Mouse (Mus musculus) c-Kit-positive CD71-positive TER-119-positive erythroid progenitor cells, embryonic 14.5 days (primary cell): ENCODE data around the gene Fars2.

ENCODE experiments used
- DNase-seq: peaks from one replicate; pipeline ENCODE4 v3.0.0-alpha.2; 2013; ENCODE audit warnings: low spot score

Gene Fars2

DNA sequence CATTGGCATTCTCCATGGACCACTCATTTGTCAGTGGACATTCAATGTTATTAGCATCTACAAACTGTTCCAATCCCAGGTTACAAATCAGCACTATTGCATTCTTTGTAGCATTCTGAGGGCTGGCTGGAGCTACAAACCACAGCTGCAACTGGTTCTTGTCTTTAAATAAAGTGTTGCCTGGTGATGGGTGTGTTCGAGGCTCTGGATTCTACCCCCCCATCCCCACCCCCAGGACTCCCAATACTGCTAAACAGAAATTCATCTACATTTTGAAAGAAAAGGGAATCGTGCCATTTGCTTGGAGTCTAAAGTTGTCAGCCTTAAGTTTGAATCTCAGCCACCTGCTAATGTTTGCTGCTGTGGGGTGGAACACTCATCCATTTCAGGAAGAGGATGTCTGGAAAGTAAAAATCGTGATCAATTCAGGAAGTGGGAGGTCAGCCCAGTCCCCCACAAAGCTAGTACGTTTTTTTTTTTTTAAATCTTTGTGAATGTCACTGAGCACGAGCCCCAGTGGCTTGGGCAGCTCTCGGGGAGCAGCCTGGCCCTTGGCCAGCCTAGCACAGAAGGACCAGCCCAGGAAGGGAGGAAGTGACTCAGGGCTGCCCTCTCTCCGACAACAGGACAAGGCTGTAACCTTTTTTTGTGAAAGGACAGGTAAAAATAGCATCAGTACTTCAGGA is 578.4 kb downstream of the Fars2 start:
- no peak for DNase-seq

DNA sequence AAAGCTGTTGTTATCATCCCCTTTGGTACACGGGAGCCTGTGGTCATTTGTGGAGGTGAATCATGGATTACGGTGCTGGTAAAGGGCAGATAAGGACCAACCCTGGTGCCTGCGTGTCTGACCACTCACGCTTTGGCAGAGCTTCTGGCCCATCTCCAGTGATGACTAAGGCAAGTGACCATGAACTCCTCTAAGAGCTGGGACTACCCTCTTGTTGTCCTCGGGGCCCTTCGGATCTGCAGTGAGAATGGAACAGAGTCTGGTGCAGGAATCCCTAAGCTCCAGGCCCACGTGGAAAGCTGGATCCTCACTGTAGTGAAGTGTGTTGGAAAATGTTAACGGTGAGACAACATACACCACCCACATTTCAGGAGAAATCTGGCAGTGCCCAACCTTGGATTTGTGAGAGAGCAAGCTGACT is 579.1 kb downstream of the Fars2 start:
- DNase-seq, result no peak

DNA sequence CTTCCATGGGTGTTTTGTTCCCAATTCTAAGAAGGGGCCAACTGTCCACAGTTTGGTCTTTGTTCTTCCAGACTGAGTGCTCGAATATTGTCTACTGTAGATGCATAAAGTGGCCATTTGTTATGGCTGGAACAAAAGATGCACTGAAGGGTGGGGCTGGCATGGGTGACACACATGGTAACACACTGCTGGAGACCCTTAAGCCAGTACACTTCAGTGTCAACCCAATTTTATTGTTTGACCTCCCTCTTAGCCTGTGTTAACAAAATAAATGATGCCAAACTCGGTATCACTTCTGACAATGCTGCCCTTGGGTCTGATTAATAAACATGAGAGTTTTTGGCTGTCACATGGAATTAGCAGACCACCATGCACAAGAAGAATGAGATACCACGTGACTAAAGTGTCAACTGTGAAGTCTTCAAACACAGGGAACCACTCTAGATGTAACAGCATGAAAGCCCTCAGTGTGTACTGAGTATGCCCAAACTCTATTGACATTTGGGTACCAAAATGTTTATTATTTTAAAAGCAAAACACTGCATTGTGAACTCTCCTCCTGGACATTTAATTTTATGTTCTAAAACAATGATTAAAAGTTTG is 590.0 kb downstream of the Fars2 start:
- no peak for DNase-seq

DNA sequence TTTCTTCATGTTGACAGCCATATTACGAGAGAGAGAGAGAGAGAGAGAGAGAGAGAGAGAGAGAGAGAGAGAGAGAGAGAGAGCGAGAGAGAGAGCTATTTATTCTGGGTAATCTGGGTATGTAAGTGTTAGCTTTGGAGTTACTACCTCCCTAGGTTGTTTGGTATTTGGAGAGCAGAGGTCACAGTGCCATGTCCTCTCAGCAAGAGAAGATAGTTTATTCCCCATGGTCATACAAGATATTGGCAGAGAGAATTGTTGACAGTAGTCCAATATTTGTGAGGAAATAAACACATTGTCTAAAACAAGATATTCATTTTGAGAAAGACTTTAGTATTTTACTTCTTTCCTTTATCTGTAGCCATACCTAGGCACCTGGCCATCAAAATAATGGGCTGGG is 596.9 kb downstream of the Fars2 start:
- DNase-seq, result no peak

DNA sequence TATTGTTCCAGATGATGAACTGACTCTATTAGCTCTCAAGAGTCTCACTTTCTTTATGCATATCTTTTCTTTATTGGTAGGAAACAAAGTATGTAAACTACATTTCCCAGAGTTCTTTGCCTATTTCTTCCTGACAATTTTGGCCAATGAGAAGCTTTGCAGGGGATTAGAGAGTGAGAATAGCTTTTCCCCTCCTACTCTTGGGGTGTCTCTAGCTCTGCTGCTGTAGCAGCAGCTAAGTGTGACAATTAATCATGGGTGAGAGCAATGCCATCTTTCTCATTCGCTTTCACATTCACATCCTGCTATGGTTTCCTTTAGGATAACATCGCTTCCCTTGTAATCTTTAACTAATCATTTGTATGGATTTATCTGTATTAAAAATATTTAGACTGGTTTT is 599.5 kb downstream of the Fars2 start:
- no peak for DNase-seq

DNA sequence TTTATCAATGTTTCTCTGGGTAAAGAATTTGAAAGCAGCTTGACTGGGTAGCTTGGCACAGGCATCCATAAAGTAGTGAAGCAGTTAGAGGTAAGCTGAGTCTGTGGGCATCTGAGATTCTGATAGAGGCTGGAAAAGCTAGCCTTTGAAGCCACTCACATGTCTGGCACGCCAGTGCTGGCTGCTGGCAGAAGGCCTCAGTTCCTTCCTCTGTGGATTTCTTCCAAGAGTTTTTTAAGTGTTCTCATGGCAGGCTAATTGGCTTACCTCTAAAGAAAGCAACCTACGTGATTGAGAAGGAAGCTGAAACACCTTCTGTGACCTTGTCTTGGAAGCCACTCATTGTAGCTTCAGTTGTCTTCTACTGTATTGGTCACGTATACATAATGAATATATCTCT is 600.2 kb downstream of the Fars2 start:
- DNase-seq, result no peak

DNA sequence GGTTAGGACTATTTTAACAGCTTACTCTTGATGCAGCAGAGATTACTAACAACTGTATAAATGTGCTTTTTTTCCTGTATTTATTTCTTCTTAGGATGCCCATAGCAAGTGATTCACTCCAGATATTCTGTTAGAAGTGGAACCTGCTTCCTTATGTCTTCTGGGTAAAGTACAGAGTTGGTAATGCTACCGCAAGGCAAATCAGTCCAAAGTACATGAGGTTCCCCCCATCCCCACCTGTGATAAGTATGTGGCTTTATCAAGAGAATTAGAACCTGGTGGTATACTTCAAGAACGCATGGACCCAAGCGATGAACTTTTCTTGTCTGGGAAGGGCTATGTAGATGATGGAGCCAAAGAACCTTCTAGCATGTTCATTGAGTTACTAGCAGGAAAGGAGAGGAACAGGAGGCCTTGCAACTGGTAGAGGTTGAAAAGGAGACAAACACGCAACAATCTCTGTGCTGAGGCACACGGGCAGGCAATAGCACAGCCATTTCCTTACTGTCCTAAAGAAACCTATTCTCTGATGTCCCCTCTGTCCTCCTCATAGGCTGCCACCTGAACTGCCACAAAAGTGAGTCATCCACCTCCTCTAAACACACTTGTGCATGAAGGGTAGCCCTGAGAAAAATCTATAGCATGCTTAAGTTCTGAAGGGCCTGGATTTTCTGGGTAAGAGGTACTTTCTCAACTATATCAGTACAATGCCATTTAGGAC is 603.2 kb downstream of the Fars2 start:
- DNase-seq, result no peak

DNA sequence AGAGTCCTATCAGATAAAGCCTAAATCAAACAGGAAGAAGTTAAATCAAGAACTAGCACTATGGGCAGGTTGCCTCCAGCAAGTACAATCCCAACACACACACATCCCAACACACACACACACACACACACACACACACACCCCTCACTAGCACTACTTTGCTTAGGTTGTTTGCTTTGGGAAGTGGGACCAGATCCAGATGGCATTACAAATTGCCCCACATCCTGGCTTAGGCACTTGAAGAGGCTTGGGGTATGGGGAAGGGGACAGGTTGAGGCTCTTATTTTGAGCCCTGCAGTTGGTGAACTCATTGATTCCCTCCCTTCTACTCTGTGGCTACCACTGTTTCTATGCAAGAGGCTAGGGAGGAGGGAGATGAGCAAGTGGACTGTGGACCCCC is 605.1 kb downstream of the Fars2 start:
- DNase-seq, result no peak

DNA sequence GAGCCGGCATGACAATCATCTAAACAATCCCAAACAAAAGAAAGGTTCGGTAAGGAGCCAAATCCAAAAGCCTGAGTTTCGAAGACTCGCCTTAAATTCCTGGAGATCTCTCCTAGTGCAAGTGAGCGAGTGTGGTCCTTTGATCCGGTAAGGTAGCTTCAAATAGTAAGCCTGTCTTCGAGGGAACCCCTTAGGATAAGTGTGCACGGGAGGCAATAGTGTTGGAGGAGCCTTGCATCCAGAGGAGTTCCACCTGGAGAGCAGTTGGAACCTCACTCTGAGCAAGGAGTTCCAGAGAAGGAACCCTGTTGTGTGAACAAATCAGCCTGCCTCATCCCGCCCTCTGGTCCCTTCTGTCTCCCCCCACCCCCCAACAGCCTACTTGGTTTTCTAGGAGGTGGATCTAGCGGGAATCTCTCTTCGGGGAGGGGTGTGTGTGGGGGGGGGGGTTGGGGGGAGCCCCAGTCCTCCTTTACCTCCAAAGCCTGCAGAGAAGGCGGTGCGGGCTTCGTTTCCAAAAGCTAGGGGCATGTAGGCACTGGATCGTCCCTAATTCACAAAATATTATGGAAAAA is 606.6 kb downstream of the Fars2 start:
- DNase-seq, result no peak

DNA sequence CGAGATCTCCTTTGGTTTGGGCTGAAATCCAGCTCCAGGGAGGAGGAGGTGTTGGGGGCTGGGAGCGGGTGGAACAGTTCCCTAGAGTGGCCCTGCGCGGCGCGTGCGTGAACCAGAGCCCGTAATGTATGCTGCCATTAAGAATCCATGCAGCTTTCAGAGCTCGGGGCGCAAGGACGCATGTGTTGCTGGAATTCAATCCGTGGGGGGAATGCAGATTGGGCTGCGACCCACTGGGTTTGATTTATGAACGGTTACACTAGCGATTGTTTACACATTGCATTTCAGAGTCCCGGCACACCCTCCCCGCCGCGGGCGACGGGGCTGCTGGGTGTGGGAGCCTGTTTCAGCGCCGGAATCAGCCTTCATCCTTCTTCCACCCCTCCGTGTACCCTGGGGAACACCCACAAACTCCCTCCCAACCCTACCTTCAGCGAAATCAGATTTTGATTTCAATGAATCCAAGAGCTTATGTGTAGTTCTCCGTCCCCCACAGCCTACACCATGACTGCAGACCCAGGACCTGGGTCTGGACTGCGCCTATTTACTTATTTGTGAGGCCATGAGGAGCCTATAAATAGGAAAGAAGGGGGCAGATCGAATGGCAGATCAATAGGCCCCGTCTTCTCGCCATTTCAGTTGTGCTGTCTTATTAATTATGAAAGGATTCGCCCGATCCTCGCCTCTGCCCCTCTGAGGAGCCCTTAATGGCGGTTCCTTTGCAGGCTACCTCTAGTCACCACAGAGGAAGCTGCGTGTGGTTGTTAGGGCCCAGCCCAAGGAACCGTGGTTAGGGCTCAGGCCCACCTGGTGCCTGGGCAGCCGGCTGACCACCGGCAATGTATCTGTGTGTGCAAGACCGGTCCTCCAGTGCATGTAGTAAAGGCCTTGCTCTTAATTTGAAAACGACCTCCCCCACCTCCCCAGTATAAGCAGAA is 607.6 kb downstream of the Fars2 start:
- DNase-seq, result no peak

DNA sequence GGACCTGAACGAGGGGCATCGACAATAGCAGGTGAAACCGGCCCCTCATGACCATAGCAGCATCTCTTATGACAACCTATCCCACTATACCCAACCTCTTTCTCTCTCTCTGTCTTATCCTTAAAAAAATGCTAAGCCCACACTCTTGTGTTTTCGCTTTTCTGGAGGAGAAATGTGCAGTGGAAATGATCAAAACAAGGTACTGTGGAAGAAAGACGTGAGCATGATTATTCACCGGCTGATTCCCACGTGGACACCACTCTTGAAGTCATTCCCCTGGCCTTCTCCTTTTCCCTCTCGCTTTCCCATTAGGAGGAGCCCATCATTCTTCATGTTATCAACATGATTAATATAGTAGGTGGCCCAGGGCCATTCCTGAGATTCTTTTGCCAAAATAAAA is 608.7 kb downstream of the Fars2 start:
- no peak for DNase-seq

DNA sequence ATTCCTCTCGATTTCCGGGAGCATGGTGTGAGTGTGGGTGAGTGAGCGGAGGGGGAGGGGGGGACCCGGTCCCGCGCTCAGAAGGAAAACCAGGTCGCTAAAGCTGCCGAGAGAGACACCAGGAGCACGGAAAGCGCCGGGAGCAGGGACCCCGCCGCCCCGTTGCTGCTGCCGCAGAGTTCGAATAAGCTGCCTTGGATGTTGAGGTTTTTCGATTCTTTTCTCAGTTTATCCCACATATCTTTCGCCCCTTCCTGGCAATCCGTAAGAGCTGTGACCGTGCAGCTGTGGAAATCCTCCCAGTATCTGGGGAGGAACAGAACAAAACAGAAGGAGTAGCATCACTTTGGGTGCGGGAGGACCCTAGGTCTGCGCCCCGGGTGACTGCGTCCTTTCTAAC is 609.3 kb downstream of the Fars2 start:
- DNase-seq, result no peak

DNA sequence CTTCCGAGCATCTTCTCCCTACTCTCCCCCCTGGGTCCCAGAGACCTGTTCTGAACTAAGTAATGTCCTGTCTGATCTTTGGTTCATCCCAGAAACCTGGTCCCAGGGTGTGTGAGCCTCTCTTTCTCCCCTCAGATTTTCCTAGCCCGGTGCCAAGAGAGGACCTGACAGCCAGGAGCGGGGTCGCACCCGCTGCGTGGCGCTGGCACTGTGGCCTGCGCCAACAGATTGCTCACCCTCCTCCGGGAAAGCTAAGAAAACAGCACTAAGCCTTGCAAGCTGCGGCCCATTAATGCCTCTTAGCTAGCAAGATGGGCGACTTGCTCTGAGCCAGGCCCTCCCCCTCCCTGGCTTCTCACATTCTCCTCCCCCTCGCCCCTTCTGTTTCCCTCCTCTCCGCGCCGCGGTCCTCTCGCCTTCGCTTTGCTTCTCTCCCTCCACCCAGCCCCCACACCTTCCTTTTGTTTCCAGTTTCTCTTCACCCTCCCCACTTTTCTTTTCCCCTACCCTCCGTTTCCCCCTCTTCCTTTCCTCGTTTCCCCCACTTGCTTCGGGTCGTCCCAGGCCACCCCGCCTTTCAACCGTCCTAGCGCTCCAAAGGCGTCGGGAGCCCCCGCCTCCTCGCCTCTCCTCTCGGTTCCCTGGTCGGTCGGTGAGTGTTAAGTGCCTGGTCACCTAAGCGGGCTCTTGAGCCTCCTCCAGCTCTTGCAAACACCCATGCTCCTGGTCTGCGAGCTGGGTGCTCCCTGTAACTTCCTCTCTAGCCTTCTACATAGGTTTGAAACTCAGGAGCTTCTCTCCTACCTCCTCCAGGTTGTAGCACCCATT is 610.0 kb downstream of the Fars2 start:
- DNase-seq, result no peak

DNA sequence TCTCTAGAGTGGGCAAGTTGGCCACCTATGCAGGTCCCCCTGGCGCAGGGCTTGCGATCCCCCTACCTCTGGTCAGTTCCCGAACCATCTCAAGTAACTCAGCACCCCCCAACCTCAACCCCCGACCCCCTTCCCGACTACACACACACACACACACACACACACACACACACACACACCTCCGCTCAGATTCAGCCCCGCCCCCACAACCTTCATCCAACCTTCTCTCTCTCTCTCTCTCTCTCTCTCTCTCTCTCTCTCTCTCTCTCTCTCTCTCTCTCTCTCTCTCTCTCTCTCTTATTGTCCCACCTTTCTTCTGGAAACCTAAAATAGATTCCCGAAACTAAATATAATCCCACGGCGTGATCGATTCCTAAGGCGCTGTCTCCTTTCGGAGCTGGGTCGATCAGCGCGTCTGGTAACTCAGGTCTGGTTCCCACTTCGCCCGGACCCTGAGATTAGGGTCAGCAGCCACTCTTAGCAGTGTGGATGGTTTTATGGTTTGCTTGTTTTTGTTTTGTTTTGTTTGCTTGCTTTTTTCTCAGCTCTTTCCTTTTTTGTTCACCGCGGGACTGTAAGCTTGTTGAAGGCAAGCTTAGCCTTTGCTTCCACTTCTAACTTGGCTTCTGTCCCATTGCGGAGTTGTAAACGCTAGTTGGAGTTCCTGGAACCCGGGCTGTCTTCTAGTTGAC is 610.7 kb downstream of the Fars2 start:
- no peak for DNase-seq

DNA sequence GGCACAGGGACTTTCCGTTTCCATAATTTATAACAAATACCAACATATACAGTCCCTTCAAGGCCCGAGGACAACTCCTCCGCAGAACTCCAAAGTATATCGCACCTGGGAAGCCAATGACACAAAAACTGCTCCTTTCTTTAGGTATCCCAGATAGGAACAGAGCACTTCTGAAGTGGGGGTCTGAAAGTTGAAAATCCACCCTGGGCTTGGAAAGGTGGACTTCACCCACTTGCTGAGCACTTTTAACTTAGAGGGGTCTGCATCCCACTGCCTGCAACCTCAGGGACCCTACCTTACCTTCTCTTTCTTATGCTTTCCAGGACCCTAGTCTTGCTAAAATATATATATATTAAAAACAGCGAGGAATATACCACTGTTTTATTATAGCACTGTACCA is 611.3 kb downstream of the Fars2 start:
- no peak for DNase-seq

DNA sequence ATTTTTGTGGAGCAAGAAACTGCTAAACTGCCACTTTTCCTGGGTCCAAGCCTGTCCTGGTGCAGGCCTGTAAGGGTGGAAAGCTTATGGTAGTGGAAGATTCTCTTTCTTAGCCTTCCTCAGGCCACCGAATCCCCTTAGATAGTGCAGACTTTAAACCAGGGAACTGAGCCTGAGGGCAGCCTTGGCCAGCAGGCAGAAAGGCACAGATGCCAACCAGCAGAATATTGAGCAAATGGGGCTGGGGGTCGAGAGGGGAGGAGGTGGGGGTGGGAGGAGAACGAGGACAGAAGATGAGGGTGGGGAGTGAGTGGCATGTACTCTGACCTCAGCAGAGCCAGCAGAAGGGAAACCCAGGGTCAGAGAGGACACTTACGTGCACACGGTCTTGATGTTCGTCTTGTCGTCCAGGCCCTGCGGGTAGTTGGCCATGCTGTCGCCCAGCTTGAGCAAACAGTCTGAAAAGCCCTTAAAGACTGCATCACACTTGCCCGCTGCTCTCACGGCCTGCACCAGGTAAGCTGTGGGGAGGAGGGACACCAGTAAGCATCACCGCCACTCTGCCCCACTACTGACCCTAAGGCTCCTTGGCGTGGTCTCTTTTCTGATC is 612.6 kb downstream of the Fars2 start:
- DNase-seq, result no peak

DNA sequence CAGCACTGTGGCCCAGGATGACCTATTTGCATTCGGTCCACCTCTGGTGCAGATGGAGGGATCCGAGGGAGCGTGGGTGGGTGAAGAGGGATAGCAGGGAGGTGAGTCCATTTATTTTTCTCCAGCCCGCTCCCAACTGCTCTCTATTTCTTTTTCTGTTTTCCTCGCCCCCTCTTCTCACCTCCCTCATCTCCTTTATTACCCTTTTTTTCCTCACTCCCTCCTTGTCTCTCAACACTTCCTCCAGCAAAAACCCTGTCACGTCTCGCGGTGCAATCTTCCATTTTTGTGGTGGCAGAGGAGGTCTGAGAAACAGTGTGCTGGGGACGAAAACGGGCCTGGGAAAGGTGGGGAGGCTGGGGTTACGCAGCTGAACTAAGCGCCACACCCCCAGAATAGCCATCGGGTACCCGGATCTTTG is 613.1 kb downstream of the Fars2 start:
- DNase-seq, result no peak

DNA sequence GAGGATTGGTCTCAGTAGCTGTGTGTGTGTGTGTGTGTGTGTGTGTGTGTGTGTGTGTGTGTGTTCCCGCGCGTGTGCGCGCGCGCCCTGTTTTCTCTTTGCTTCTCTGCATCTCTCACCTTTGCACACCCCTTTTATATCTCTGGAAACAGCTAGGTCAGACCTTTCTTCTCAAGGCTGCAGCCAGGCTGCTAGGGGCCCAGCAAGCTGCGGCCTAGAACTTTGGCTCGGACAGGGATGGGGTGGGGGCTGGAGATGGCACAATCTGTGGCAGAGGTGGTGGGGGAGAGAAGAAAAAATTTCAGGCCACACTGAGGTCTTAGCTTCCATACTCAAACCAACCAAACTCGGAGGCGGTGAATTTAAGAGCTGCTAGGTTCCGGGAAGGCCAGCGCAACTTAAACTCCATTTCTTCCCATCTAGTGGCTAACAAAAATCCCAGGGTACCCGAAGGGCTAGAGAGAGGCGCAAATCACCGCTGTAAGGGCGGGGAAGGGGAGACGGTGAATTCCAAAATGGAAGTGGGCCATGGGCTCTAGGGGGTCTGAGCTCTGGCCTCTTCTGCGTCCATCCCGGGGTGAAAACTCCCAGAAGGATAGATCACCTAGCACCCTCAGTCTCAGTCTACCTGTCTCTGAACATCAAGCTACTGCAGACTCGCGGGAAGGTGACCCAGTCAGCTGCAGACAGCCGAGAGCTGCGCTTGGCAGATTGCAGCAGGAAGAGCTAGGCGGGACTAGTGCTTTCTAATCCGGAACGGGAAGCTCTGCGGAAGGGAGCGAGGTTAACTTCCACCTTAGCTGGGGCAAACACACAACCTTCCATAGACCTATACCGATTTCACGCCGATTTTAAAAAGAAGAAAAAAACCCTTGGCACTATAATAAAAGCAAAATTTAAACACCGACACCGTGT is 614.1 kb downstream of the Fars2 start:
- DNase-seq, result no peak

DNA sequence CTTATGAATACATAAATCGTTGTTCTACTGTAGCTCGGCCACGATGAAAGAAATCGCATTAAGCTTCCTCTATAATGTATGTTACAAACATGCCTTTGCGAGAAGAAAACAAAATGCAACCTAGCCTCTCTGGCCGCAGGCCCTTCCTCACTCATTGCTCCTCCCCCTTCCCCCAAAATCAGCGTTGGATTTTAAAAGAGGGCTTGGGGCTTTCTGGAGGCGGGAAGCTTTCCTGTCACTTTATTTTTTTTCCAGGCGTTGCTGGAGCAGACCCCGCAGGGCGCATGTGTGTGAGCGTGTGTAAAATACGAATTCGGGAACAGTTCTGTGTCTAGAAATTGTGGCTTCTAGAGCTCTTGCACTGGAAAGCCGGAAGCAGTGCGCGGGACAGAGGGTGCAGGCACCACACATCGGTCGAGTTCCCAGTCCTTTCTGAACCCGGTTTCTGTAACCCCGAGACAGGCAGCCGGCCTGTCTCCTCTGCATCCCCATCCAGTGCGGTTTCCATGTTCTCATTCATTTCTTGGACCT is 614.8 kb downstream of the Fars2 start:
- DNase-seq, result no peak
